Mouse (Mus musculus): Measurements from ENCODE around the gene S1pr4. TPM values are rescaled to one million over a fixed set of nuclear protein-coding genes. Genes with fewer than 3 reads are reported as not detected.

S1pr4 gene
- polyA plus RNA-seq, 1 experiment from 2014 or later = 0.99 TPM

- no peak overlapping the region for H3K9ac ChIP-seq (ENCODE audit: low read depth, low read length)
- H3K27me3 ChIP-seq (replicated peaks; ENCODE audit: control insufficient read depth, insufficient read depth, low read length) = peaks cover 56% of the 10 kb centered on the region
- 67% methylated on average over 4 of the region's 4 CpGs for WGBS
- no peak overlapping the region for H3K4me3 ChIP-seq (ENCODE audit: low read length)
- no peak overlapping the region for H3K27ac ChIP-seq (ENCODE audit: low read length)
- ATAC-seq = no peak
- H3K36me3 ChIP-seq (ENCODE audit: control insufficient read depth, insufficient read depth, low read length) = no peaks in the 10 kb centered on the region
- H3K4me2 ChIP-seq (ENCODE audit: low read depth, low read length) = peak overlapping the region; percentile 56; the same call in 1 of the 2 replicates
- no peaks in the 10 kb centered on the region for H3K9me3 ChIP-seq (ENCODE audit: control insufficient read depth, low read length)
- peaks cover 10% of the 10 kb centered on the region for H3K4me1 ChIP-seq (ENCODE audit: control insufficient read depth, insufficient read depth, low read length)
Measured at GRCm38 (mm10) chr10:81463531-81463930, 36.4 kb downstream of the S1pr4 start.

- Histone ChIP-seq H3K9ac (ENCODE audit: low read depth, low read length) (no peak overlapping the region), H3K27me3 (replicated peaks; ENCODE audit: control insufficient read depth, insufficient read depth, low read length) (peaks cover 56% of the 10 kb centered on the region), H3K4me1 (ENCODE audit: control insufficient read depth, insufficient read depth, low read length) (peaks cover 10% of the 10 kb centered on the region), H3K36me3 (ENCODE audit: control insufficient read depth, insufficient read depth, low read length) (no peaks in the 10 kb centered on the region), H3K27ac (ENCODE audit: low read length) (no peak overlapping the region), H3K9me3 (ENCODE audit: control insufficient read depth, low read length) (no peaks in the 10 kb centered on the region), H3K4me2 (ENCODE audit: low read depth, low read length) (no peak overlapping the region), H3K4me3 (ENCODE audit: low read length) (no peak overlapping the region)
- WGBS = 75% methylated on average over 7 of the region's 7 CpGs
- ATAC-seq = no peak
Measured at GRCm38 (mm10) chr10:81462917-81463316, 37.0 kb downstream of the S1pr4 start.

- H3K4me3 ChIP-seq (ENCODE audit: low read length) = peak overlapping the region; percentile 25
Measured at GRCm38 (mm10) chr10:81462415-81462804, 37.5 kb downstream of the S1pr4 start.

GRCm38 (mm10) chr10:81461673-81462414 is 38.1 kb downstream of the S1pr4 start:
- H3K27ac ChIP-seq (ENCODE audit: low read length) = no peak overlapping the region
- peak overlapping the region; percentile 46; the same call in 1 of the 2 replicates for H3K4me2 ChIP-seq (ENCODE audit: low read depth, low read length)
- H3K36me3 ChIP-seq (ENCODE audit: control insufficient read depth, insufficient read depth, low read length) = no peaks in the 10 kb centered on the region
- peak overlapping the region; percentile 25 for H3K4me3 ChIP-seq (ENCODE audit: low read length)
- H3K27me3 ChIP-seq (replicated peaks; ENCODE audit: control insufficient read depth, insufficient read depth, low read length) = peaks cover 65% of the 10 kb centered on the region
- peaks cover 10% of the 10 kb centered on the region for H3K4me1 ChIP-seq (ENCODE audit: control insufficient read depth, insufficient read depth, low read length)
- no peak overlapping the region for H3K9ac ChIP-seq (ENCODE audit: low read depth, low read length)
- no peaks in the 10 kb centered on the region for H3K9me3 ChIP-seq (ENCODE audit: control insufficient read depth, low read length)
- no peak for ATAC-seq
- 7% methylated on average over 16 of the region's 16 CpGs for WGBS

More at GRCm38 (mm10) chr10:81462415-81462804, 37.5 kb downstream of the S1pr4 start:
- Histone ChIP-seq H3K27ac (ENCODE audit: low read length) (no peak overlapping the region), H3K9ac (ENCODE audit: low read depth, low read length) (no peak overlapping the region), H3K4me1 (ENCODE audit: control insufficient read depth, insufficient read depth, low read length) (peaks cover 10% of the 10 kb centered on the region), H3K36me3 (ENCODE audit: control insufficient read depth, insufficient read depth, low read length) (no peaks in the 10 kb centered on the region), H3K9me3 (ENCODE audit: control insufficient read depth, low read length) (no peaks in the 10 kb centered on the region), H3K27me3 (replicated peaks; ENCODE audit: control insufficient read depth, insufficient read depth, low read length) (peaks cover 61% of the 10 kb centered on the region), H3K4me2 (ENCODE audit: low read depth, low read length) (peak overlapping the region; percentile 46; the same call in 1 of the 2 replicates)
- 37% methylated on average over 7 of the region's 7 CpGs for WGBS
- ATAC-seq = no peak

- Histone ChIP-seq H3K9me3 (ENCODE audit: control insufficient read depth, low read length) (no peaks in the 10 kb centered on the region), H3K4me1 (ENCODE audit: control insufficient read depth, insufficient read depth, low read length) (peaks cover 10% of the 10 kb centered on the region), H3K27me3 (replicated peaks; ENCODE audit: control insufficient read depth, insufficient read depth, low read length) (peaks cover 65% of the 10 kb centered on the region), H3K4me2 (ENCODE audit: low read depth, low read length) (no peak overlapping the region), H3K4me3 (ENCODE audit: low read length) (no peak overlapping the region), H3K36me3 (ENCODE audit: control insufficient read depth, insufficient read depth, low read length) (no peaks in the 10 kb centered on the region), H3K9ac (ENCODE audit: low read depth, low read length) (no peak overlapping the region), H3K27ac (ENCODE audit: low read length) (no peak overlapping the region)
- ATAC-seq = no peak
- WGBS = 42% methylated on average over 11 of the region's 11 CpGs
Measured at GRCm38 (mm10) chr10:81460951-81461350, 39.0 kb downstream of the S1pr4 start.

GRCm38 (mm10) chr10:81460471-81460870 is 39.5 kb downstream of the S1pr4 start:
- 35% methylated on average over 20 of the region's 20 CpGs for WGBS

GRCm38 (mm10) chr10:81459399-81459798 is 40.5 kb downstream of the S1pr4 start:
- Histone ChIP-seq H3K36me3 (ENCODE audit: control insufficient read depth, insufficient read depth, low read length) (no peaks in the 10 kb centered on the region), H3K9me3 (ENCODE audit: control insufficient read depth, low read length) (no peaks in the 10 kb centered on the region), H3K4me3 (ENCODE audit: low read length) (no peak overlapping the region), H3K4me1 (ENCODE audit: control insufficient read depth, insufficient read depth, low read length) (peaks cover 6% of the 10 kb centered on the region), H3K27me3 (replicated peaks; ENCODE audit: control insufficient read depth, insufficient read depth, low read length) (peaks cover 67% of the 10 kb centered on the region), H3K27ac (ENCODE audit: low read length) (no peak overlapping the region), H3K4me2 (ENCODE audit: low read depth, low read length) (no peak overlapping the region), H3K9ac (ENCODE audit: low read depth, low read length) (no peak overlapping the region)
- WGBS = 70% methylated on average over 21 of the region's 21 CpGs
- ATAC-seq = no peak

More at GRCm38 (mm10) chr10:81460471-81460870, 39.5 kb downstream of the S1pr4 start:
- peaks cover 65% of the 10 kb centered on the region for H3K27me3 ChIP-seq (replicated peaks; ENCODE audit: control insufficient read depth, insufficient read depth, low read length)
- no peak overlapping the region for H3K9ac ChIP-seq (ENCODE audit: low read depth, low read length)
- no peak overlapping the region for H3K4me3 ChIP-seq (ENCODE audit: low read length)
- ATAC-seq = no peak
- H3K27ac ChIP-seq (ENCODE audit: low read length) = no peak overlapping the region
- no peaks in the 10 kb centered on the region for H3K36me3 ChIP-seq (ENCODE audit: control insufficient read depth, insufficient read depth, low read length)
- H3K4me2 ChIP-seq (ENCODE audit: low read depth, low read length) = no peak overlapping the region
- no peaks in the 10 kb centered on the region for H3K9me3 ChIP-seq (ENCODE audit: control insufficient read depth, low read length)
- H3K4me1 ChIP-seq (ENCODE audit: control insufficient read depth, insufficient read depth, low read length) = peaks cover 10% of the 10 kb centered on the region

GRCm38 (mm10) chr10:81458267-81458666 is 41.7 kb downstream of the S1pr4 start:
- WGBS = 70% methylated on average over 6 of the region's 6 CpGs
- no peaks in the 10 kb centered on the region for H3K4me1 ChIP-seq (ENCODE audit: control insufficient read depth, insufficient read depth, low read length)

GRCm38 (mm10) chr10:81457624-81458023 is 42.3 kb downstream of the S1pr4 start:
- peaks cover 66% of the 10 kb centered on the region for H3K27me3 ChIP-seq (replicated peaks; ENCODE audit: control insufficient read depth, insufficient read depth, low read length)

More at GRCm38 (mm10) chr10:81458267-81458666, 41.7 kb downstream of the S1pr4 start:
- H3K9me3 ChIP-seq (ENCODE audit: control insufficient read depth, low read length) = no peaks in the 10 kb centered on the region
- H3K36me3 ChIP-seq (ENCODE audit: control insufficient read depth, insufficient read depth, low read length) = no peaks in the 10 kb centered on the region
- no peak overlapping the region for H3K4me3 ChIP-seq (ENCODE audit: low read length)
- no peak for ATAC-seq
- no peak overlapping the region for H3K27ac ChIP-seq (ENCODE audit: low read length)
- peaks cover 66% of the 10 kb centered on the region for H3K27me3 ChIP-seq (replicated peaks; ENCODE audit: control insufficient read depth, insufficient read depth, low read length)
- H3K9ac ChIP-seq (ENCODE audit: low read depth, low read length) = no peak overlapping the region
- no peak overlapping the region for H3K4me2 ChIP-seq (ENCODE audit: low read depth, low read length)

More at GRCm38 (mm10) chr10:81457624-81458023, 42.3 kb downstream of the S1pr4 start:
- ATAC-seq = no peak
- H3K4me2 ChIP-seq (ENCODE audit: low read depth, low read length) = no peak overlapping the region
- H3K9me3 ChIP-seq (ENCODE audit: control insufficient read depth, low read length) = no peaks in the 10 kb centered on the region
- no peak overlapping the region for H3K4me3 ChIP-seq (ENCODE audit: low read length)
- 82% methylated on average over 8 of the region's 8 CpGs for WGBS
- H3K4me1 ChIP-seq (ENCODE audit: control insufficient read depth, insufficient read depth, low read length) = no peaks in the 10 kb centered on the region
- no peak overlapping the region for H3K27ac ChIP-seq (ENCODE audit: low read length)
- H3K9ac ChIP-seq (ENCODE audit: low read depth, low read length) = no peak overlapping the region
- H3K36me3 ChIP-seq (ENCODE audit: control insufficient read depth, insufficient read depth, low read length) = no peaks in the 10 kb centered on the region

Data from intestine, embryonic 16.5 days (tissue).